Mouse (Mus musculus) heart, embryonic 12.5 days (tissue): Measurements from ENCODE around the gene Zbtb44. TPM values are rescaled to one million over a fixed set of nuclear protein-coding genes. Genes with fewer than 3 reads are reported as not detected.
"Not testable (repeated sequence)": the region's sequence is repeated elsewhere in the genome, so short reads cannot be mapped to it uniquely, and the experiment has no call there.

Experiments
- ATAC-seq: fragments of 200-750 bp; cut with Nextera tagmentation; 2 replicates; pipeline ENCODE4 v1.8.0; 2017; ENCODE audit warnings: moderate TSS enrichment, moderate library complexity; ENCODE audit not compliant: insufficient number of reproducible peaks, low FRiP score
- H3K27ac ChIP-seq: fragments of 300-500 bp; sonication (generic); 2 replicates; pipeline ENCODE4 v1.5.1; 2016; ENCODE audit warnings: mild to moderate bottlenecking, moderate library complexity; ENCODE audit not compliant: poor library complexity, severe bottlenecking
- H3K27me3 ChIP-seq: fragments of 300-500 bp; sonication (generic); replicated peaks from 2 replicates; pipeline ENCODE4 v1.6.1; 2016; ENCODE audit warnings: mild to moderate bottlenecking, moderate library complexity
- H3K36me3 ChIP-seq: fragments of 300-500 bp; sonication (generic); 2 replicates; pipeline ENCODE4 v1.6.1; 2016; ENCODE audit warnings: mild to moderate bottlenecking, moderate library complexity
- H3K4me1 ChIP-seq: fragments of 300-500 bp; sonication (generic); replicated peaks from 2 replicates; pipeline ENCODE4 v1.6.1; 2016; ENCODE audit warnings: mild to moderate bottlenecking
- H3K4me2 ChIP-seq: fragments of 300-500 bp; sonication (generic); 2 replicates; pipeline ENCODE4 v1.6.1; 2016; ENCODE audit warnings: mild to moderate bottlenecking, moderate library complexity
- H3K4me3 ChIP-seq: fragments of 300-500 bp; sonication (generic); 2 replicates; pipeline ENCODE4 v1.5.1; 2016; ENCODE audit warnings: mild to moderate bottlenecking
- H3K9ac ChIP-seq: fragments of 300-500 bp; sonication (generic); 2 replicates; pipeline ENCODE4 v1.6.1; 2016; ENCODE audit warnings: mild to moderate bottlenecking, moderate library complexity
- H3K9me3 ChIP-seq: fragments of 300-500 bp; sonication (generic); replicated peaks from 2 replicates; pipeline ENCODE4 v1.6.1; 2016; ENCODE audit warnings: mild to moderate bottlenecking, moderate library complexity
- whole genome bisulfite sequencing: fragments of 180-500 bp; shearing (Covaris S2); methylation state at CpG from one replicate; pipeline ENCODE4 v1.1.7; 2016; 5-methylcytosine and 5-hydroxymethylcytosine counted together
- polyA plus RNA-seq: library from polyadenylated mRNA; unstranded; fragments of >200 nt; fragmentation: Nextera tagmentation; extraction: Ambion mirVana; gene quantifications from 2 replicates; pipeline ENCODE4 v1.2.1, GENCODE M21; 2016

Gene Zbtb44
- polyA plus RNA-seq, 1 experiment from 2014 or later = 9.1 TPM

DNA sequence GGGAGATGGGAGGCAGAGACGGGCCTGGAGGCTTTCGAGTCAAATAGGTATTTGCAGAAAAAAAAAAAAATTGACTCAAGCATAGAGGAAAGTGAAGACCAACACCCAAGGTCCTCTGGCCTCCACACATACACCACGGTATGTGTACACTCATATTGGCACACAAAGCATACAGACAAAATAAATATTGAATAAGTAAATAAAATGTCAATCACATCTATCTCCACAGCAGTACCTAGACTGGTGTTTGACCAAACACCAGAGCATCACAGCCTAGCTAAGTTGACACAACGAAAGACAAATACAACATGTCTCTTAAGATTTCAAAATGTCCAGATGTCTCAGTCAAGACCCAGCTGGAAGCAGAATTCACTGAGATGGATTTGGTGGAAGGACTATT lies 17.0 kb upstream of the Zbtb44 start:
- no peak overlapping the region for H3K27ac ChIP-seq
- H3K4me2 ChIP-seq = no peak overlapping the region
- no peaks in the 10 kb centered on the region for H3K9me3 ChIP-seq
- H3K27me3 ChIP-seq = no peaks in the 10 kb centered on the region
- peaks cover 26% of the 10 kb centered on the region for H3K4me1 ChIP-seq
- 81% methylated on average over 4 of the region's 4 CpGs for WGBS
- H3K9ac ChIP-seq = no peak overlapping the region
- no peak for ATAC-seq
- H3K36me3 ChIP-seq = no peaks in the 10 kb centered on the region
- no peak overlapping the region for H3K4me3 ChIP-seq

DNA sequence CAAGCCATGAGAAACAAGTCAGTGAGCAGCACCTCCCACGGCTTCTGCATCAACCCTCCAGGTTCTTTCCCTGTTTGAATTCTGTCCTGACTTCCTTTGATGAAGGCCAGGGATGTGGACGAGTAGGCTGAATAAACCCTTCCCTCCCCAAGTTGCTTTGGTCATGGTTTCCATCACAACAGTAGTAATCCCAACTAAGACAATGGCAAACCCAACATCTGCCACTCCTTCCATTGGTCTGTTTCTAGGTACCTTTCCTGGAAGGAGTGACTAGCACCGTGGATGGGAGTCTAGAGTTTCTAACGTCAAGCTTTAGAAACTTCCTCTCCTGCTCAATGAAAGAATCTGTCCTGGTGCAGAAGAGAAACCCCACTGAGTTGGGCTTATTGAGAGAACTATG lies 12.8 kb upstream of the Zbtb44 start:
- no peaks in the 10 kb centered on the region for H3K36me3 ChIP-seq
- no peak overlapping the region for H3K27ac ChIP-seq
- 0 out of 2 replicates have a peak, but pooled peaks cover 1% of the 10 kb centered on the region for H3K4me1 ChIP-seq
- H3K27me3 ChIP-seq = no peaks in the 10 kb centered on the region
- no peak overlapping the region for H3K4me2 ChIP-seq
- no peak overlapping the region for H3K9ac ChIP-seq
- no peak overlapping the region for H3K4me3 ChIP-seq
- no peak for ATAC-seq
- no peaks in the 10 kb centered on the region for H3K9me3 ChIP-seq
- WGBS = 64% methylated on average over 4 of the region's 4 CpGs

DNA sequence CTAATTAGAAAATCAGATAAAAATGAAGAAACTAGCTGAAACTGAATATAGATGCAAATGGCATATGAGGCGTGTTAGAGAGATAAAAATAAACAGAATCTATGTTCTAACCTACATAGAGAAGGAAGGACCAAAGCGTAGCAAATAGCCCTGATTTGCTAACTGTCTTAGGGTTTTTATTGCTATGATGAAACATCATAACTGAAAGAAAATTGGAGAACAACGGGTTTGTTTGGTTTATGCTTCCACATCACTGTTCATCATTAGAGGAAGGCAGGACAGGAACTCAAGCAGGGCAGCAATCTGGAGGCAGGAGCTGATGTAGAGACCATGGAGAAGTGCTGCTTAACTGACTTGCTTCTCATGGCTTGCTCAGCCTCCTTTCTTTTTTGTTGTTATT lies 12.3 kb upstream of the Zbtb44 start:
- no peak overlapping the region for H3K27ac ChIP-seq
- no peak overlapping the region for H3K4me3 ChIP-seq
- H3K4me2 ChIP-seq = no peak overlapping the region
- 80% methylated on average over 3 of the region's 3 CpGs for WGBS
- H3K36me3 ChIP-seq = no peaks in the 10 kb centered on the region
- ATAC-seq = no peak
- H3K4me1 ChIP-seq = no peaks in the 10 kb centered on the region
- no peak overlapping the region for H3K9ac ChIP-seq
- no peaks in the 10 kb centered on the region for H3K27me3 ChIP-seq
- H3K9me3 ChIP-seq = no peaks in the 10 kb centered on the region

GRCm38 (mm10) chr9:31018705-31019104 lies 11.7 kb upstream of the Zbtb44 start:
- Histone ChIP-seq H3K4me1 (no peaks in the 10 kb centered on the region), H3K9ac (no peak overlapping the region), H3K27ac (no peak overlapping the region), H3K9me3 (no peaks in the 10 kb centered on the region), H3K27me3 (no peaks in the 10 kb centered on the region), H3K36me3 (no peaks in the 10 kb centered on the region), H3K4me3 (no peak overlapping the region), H3K4me2 (no peak overlapping the region)
- ATAC-seq = no peak

DNA sequence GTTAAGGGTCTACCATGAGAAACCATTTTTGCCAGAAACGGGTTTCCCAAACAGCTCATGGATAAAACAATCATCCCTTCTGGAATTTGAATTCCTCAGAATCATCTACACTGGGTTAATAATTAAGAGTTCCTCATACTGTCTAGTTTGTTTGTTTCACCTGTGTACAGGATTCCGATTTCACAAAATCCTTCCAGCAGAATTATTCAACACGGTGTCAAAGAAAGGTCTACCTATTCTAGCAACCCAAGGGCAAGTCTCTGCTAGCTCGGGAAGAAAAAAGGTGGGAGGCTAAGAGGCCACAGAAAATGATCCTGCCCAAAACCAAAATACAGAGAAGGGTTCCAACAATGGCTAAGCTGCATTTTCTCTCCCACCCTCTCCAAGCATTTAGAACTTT lies 2.2 kb upstream of the Zbtb44 start:
- no peak overlapping the region for H3K9ac ChIP-seq
- no peak overlapping the region for H3K4me3 ChIP-seq
- H3K27me3 ChIP-seq = no peaks in the 10 kb centered on the region
- H3K4me1 ChIP-seq = peaks cover 10% of the 10 kb centered on the region
- no peaks in the 10 kb centered on the region for H3K9me3 ChIP-seq
- H3K4me2 ChIP-seq = no peak overlapping the region
- H3K27ac ChIP-seq = no peak overlapping the region
- WGBS = 83% methylated on average over 4 of the region's 4 CpGs
- no peaks in the 10 kb centered on the region for H3K36me3 ChIP-seq
- ATAC-seq = no peak

GRCm38 (mm10) chr9:31029751-31030511 lies 513 bp upstream of the Zbtb44 start:
- ATAC-seq = peak; percentile 98
- under 1% methylated on average over 53 of the region's 57 CpGs for WGBS
- Histone ChIP-seq H3K9ac (peak overlapping the region; percentile 90), H3K9me3 (no peaks in the 10 kb centered on the region), H3K4me2 (peak overlapping the region; percentile 86), H3K4me1 (peaks cover 10% of the 10 kb centered on the region), H3K36me3 (peaks cover 3% of the 10 kb centered on the region; the same call in 1 of the 2 replicates), H3K27me3 (no peaks in the 10 kb centered on the region), H3K27ac (peak overlapping the region; percentile 98), H3K4me3 (peak overlapping the region; percentile 81)

GRCm38 (mm10) chr9:31031414-31031843 lies 985 bp downstream of the Zbtb44 start:
- no peak for ATAC-seq
- peak overlapping the region; percentile 90 for H3K9ac ChIP-seq
- peaks cover 3% of the 10 kb centered on the region; the same call in 1 of the 2 replicates for H3K36me3 ChIP-seq
- no peaks in the 10 kb centered on the region for H3K27me3 ChIP-seq
- H3K9me3 ChIP-seq = no peaks in the 10 kb centered on the region
- WGBS = 14% methylated on average over 8 of the region's 8 CpGs
- H3K4me3 ChIP-seq = peak overlapping the region; percentile 81
- peak overlapping the region; percentile 86 for H3K4me2 ChIP-seq
- H3K4me1 ChIP-seq = peaks cover 10% of the 10 kb centered on the region
- H3K27ac ChIP-seq = peak overlapping the region; percentile 98; the same call in 1 of the 2 replicates

DNA sequence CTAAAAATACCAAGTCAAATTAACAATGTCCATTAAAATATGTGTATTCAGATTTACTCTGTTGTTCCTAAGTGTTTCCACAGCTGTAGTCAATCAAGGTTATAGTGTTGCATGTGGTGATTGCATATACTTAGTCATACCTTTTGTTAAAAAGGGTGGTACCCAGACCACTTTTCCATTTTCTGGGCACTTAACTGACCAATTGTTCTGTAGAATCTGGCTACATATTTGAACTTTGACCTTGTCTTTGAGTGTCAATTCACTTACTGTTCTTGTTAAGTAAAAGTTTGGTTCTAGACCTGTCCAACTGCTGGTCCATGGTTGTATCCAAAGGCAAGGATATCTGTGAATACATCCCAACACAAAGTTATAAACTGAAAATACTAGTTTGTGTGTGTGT lies 2.1 kb downstream of the Zbtb44 start:
- no peaks in the 10 kb centered on the region for H3K27me3 ChIP-seq
- H3K36me3 ChIP-seq = peaks cover 3% of the 10 kb centered on the region; the same call in 1 of the 2 replicates
- no peak overlapping the region; the same call in 1 of the 2 replicates for H3K4me2 ChIP-seq
- no peak overlapping the region for H3K4me3 ChIP-seq
- H3K4me1 ChIP-seq = peaks cover 10% of the 10 kb centered on the region
- no peak for ATAC-seq
- H3K27ac ChIP-seq = no peak overlapping the region
- H3K9ac ChIP-seq = no peak overlapping the region
- H3K9me3 ChIP-seq = no peaks in the 10 kb centered on the region

DNA sequence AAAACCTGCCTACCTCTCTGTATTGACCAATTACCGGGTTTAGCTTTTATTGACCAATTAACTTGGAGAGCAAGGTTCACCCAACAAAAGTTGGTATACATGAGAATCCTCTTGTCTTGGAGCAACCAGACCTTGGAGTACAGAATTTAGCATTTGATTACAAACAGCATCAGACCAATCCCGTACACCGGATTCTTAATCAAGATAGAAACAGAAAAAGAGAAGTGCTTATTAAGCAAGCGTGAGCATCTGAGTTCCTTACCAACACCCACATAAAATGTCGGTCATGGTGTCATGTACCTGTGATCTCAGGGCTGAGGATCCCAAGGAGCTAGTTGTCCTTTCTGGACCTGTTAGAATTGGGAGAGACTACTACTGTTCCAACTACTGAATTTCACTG lies 19.8 kb downstream of the Zbtb44 start:
- no peaks in the 10 kb centered on the region for H3K27me3 ChIP-seq
- no peaks in the 10 kb centered on the region for H3K9me3 ChIP-seq
- no peak overlapping the region for H3K27ac ChIP-seq
- H3K4me3 ChIP-seq = no peak overlapping the region
- no peak overlapping the region for H3K9ac ChIP-seq
- 93% methylated on average over 5 of the region's 5 CpGs for WGBS
- no peak overlapping the region for H3K4me2 ChIP-seq
- no peak for ATAC-seq
- H3K36me3 ChIP-seq = peaks cover 14% of the 10 kb centered on the region
- H3K4me1 ChIP-seq = peaks cover 16% of the 10 kb centered on the region

- not testable (repeated sequence) for ATAC-seq
- peaks cover 17% of the 10 kb centered on the region for H3K36me3 ChIP-seq
- 94% methylated on average over 6 of the region's 6 CpGs for WGBS
Observed at GRCm38 (mm10) chr9:31051509-31051908, 21.1 kb downstream of the Zbtb44 start.

GRCm38 (mm10) chr9:31058723-31059122 lies 28.3 kb downstream of the Zbtb44 start:
- H3K4me3 ChIP-seq = no peak overlapping the region
- H3K4me1 ChIP-seq = no peaks in the 10 kb centered on the region
- H3K9ac ChIP-seq = no peak overlapping the region
- ATAC-seq = no peak
- no peak overlapping the region for H3K4me2 ChIP-seq
- no peak overlapping the region for H3K27ac ChIP-seq
- peaks cover 38% of the 10 kb centered on the region for H3K36me3 ChIP-seq
- H3K27me3 ChIP-seq = no peaks in the 10 kb centered on the region
- 85% methylated on average over 2 of the region's 2 CpGs for WGBS
- H3K9me3 ChIP-seq = no peaks in the 10 kb centered on the region

More at GRCm38 (mm10) chr9:31051509-31051908, 21.1 kb downstream of the Zbtb44 start:
- not testable (repeated sequence) for H3K4me2 ChIP-seq, H3K27me3 ChIP-seq, H3K27ac ChIP-seq, H3K4me3 ChIP-seq, H3K9me3 ChIP-seq, H3K9ac ChIP-seq
- peaks cover 15% of the 10 kb centered on the region for H3K4me1 ChIP-seq

GRCm38 (mm10) chr9:31070706-31071105 lies 40.3 kb downstream of the Zbtb44 start:
- H3K27me3 ChIP-seq = no peaks in the 10 kb centered on the region
- no peak for ATAC-seq
- H3K9ac ChIP-seq = no peak overlapping the region
- no peaks in the 10 kb centered on the region for H3K4me1 ChIP-seq
- H3K9me3 ChIP-seq = no peaks in the 10 kb centered on the region
- no peak overlapping the region for H3K27ac ChIP-seq
- H3K4me3 ChIP-seq = no peak overlapping the region
- H3K4me2 ChIP-seq = no peak overlapping the region
- H3K36me3 ChIP-seq = peaks cover 25% of the 10 kb centered on the region
- 96% methylated on average over 8 of the region's 8 CpGs for whole genome bisulfite sequencing
